Mouse (Mus musculus): ENCODE results near the gene Asb17. TPM values are rescaled to one million over a fixed set of nuclear protein-coding genes. Genes with fewer than 3 reads are reported as not detected.

The Asb17 gene
- polyA plus RNA-seq, 1 experiment: not detected

DNA sequence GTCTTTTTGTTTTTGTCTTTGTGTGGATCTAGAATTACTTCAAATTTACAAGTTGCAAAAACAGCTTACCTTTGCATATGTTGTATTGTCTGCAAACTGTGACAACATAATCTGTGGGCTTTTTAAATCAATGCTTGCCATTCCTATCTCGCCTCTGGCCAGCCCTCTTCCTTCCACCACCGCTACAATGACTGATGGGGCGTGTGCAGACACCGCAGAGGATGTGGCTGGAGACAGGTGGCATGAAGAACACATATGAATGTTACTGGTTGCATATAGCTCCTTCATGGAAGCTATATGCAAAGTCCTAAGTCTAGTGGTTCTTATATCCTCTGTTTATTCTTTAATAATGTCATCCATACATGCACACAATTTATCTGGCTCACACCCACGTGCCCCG lies 53.2 kb downstream of the Asb17 start:
- Histone ChIP-seq H3K4me3 (ENCODE audit: insufficient read depth, low read depth, low read length) (no peak overlapping the region), H3K27ac (replicated peaks; ENCODE audit: low read depth, low read length) (no peak overlapping the region), H3K4me1 (ENCODE audit: control insufficient read depth, insufficient read depth, insufficient read length, low read length) (no peaks in the 10 kb centered on the region; the same call in 1 of the 2 replicates)

DNA sequence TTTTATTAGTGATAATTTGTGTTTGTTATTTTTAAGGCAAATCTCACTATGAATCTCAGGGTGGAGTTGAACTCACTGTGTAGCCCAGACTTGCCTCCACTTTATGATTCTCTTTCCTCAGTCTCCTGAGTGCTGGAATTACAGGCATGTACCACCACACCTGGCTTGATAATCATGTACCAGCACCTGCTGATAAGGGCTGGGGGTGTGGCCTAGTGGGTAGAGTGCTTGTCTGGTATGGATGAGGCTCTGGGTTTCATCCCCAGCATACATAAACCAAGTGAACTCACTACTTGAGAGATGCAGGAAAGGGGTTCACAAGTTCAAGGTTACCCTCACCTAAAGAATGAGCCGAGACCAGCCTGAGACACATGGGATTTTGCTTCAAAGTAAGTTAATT lies 57.9 kb downstream of the Asb17 start:
- no peak overlapping the region for H3K4me3 ChIP-seq (ENCODE audit: insufficient read depth, low read depth, low read length)
- H3K27ac ChIP-seq (replicated peaks; ENCODE audit: low read depth, low read length): no peak overlapping the region
- no peaks in the 10 kb centered on the region; the same call in 1 of the 2 replicates for H3K4me1 ChIP-seq (ENCODE audit: control insufficient read depth, insufficient read depth, insufficient read length, low read length)

DNA sequence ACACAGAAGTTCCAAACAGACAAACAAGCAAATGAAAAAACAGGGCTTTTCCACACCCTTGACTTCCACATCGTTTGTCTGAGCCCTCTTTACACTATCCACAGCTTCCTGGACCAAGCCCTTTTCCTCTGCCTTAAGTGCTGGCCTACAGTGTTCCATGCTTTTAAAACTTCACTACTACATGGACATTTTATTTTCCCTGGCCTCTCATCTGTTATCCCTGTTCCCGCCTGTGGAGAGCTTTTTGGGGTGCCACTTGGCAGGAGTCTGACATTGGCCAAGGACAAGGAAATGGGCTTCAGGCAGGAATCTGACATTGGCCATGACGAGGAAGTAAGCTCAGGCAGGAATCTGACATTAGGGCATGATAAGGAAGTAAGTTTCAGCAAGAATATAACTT lies 58.6 kb downstream of the Asb17 start:
- Histone ChIP-seq H3K4me1 (ENCODE audit: control insufficient read depth, insufficient read depth, insufficient read length, low read length) (no peaks in the 10 kb centered on the region), H3K27ac (replicated peaks; ENCODE audit: low read depth, low read length) (no peak overlapping the region), H3K4me3 (ENCODE audit: insufficient read depth, low read depth, low read length) (no peak overlapping the region)

DNA sequence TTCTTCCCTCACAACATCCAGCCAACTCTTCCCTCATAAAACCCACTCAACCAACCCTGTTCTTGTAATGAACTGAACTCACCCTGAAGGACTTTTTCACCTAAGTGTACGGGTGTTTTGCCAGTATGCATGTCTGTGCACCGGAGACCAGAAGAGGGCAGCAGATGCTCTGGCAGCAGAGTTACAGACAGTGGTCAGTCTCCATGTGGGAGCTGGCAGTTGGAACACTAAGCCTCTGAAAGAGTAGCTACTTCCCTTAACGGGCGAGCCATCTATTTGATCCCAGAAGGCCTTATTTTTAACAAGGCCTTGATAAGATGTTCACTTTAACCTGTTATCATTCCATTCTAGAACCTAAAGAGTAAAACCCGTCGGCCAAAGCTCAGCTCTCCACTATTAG lies 60.6 kb downstream of the Asb17 start:
- no peak overlapping the region for H3K27ac ChIP-seq (replicated peaks; ENCODE audit: low read depth, low read length)
- 0 out of 2 replicates have a peak, but pooled peaks cover 3% of the 10 kb centered on the region for H3K4me1 ChIP-seq (ENCODE audit: control insufficient read depth, insufficient read depth, insufficient read length, low read length)
- H3K4me3 ChIP-seq (ENCODE audit: insufficient read depth, low read depth, low read length): no peak overlapping the region

Other genes starting within 250 kb of the Asb17 start
- gene St6galnac3, start 119.0 kb upstream of the Asb17 start, polyA plus RNA-seq (2012; ENCODE audit: insufficient read depth, insufficient read length, missing spikeins): 1.4 and 4.4 TPM in 2 replicates
- not detected in 2 replicates for gene Msh4, start 61.9 kb downstream of the Asb17 start, polyA plus RNA-seq (2012; ENCODE audit: insufficient read depth, insufficient read length, missing spikeins)
- 58.5 and 83.9 TPM in 2 replicates for gene Rabggtb, start 68.8 kb downstream of the Asb17 start, polyA plus RNA-seq (2012; ENCODE audit: insufficient read depth, insufficient read length, missing spikeins)
- 2,059 and 2,452 TPM in 2 replicates for gene Acadm, start 100.4 kb downstream of the Asb17 start, polyA plus RNA-seq (2012; ENCODE audit: insufficient read depth, insufficient read length, missing spikeins)
- not detected in 2 replicates for gene Slc44a5, start 129.2 kb downstream of the Asb17 start, polyA plus RNA-seq (2012; ENCODE audit: insufficient read depth, insufficient read length, missing spikeins)